In the genomic region with DNA sequence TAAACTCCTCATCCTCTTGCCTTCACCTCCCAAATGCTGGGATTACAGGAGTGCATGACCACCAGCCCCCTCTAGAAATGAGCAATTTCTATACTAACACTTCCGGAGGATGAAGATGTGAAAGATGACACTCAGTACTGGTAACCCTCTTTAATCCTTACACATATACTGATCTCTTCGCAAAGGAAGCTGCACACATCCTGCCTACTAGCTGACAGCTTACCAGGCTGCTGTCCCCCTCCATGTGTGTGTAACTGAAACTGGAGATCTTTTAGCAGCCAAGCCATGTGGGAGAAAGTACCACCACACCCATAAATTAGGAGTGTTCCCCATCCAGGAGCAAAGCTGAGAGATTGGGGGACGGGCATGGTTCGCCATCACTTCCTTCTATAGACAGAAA, we compare ENCODE assay signal across 20 mouse cellular contexts. TPM values are rescaled to one million over a fixed set of nuclear protein-coding genes. Genes with fewer than 3 reads are reported as not detected.
DNase-seq lines count a peak whose midpoint lies in the region; ATAC-seq and TF ChIP-seq lines count a peak whose summit lies in the region.
"Had no signal": no experiment of that assay in that cellular context is flagged by ENCODE, and none has a peak within 500 bp of the region (broad histone marks: within the 10 kb centered on the region; RNA-seq: fewer than 3 reads in every experiment).

No protein-coding gene starts in this region.

- H3K9ac ChIP-seq in forebrain, postnatal 0 days: no peak overlapping the region
- H3K9ac ChIP-seq in forebrain, embryonic 12.5 days: no peak overlapping the region
- H3K9ac ChIP-seq: embryonic facial prominence, embryonic 12.5 days; heart, embryonic 12.5 days; hindbrain, embryonic 14.5 days had no signal

- no peaks in the 10 kb centered on the region for H3K36me3 ChIP-seq in forebrain, postnatal 0 days (ENCODE audit: insufficient read depth)
- H3K36me3 ChIP-seq in forebrain, embryonic 12.5 days (replicated peaks): no peaks in the 10 kb centered on the region
- H3K36me3 ChIP-seq: embryonic facial prominence, embryonic 12.5 days; heart, embryonic 12.5 days; hindbrain, embryonic 10.5 days had no signal

- H3K4me3 ChIP-seq in forebrain, postnatal 0 days (ENCODE audit: low read depth, low read length): no peak overlapping the region
- H3K4me3 ChIP-seq in forebrain, embryonic 12.5 days (replicated peaks): no peak overlapping the region
- H3K4me3 ChIP-seq: embryonic facial prominence, embryonic 12.5 days; heart, embryonic 12.5 days; hindbrain, embryonic 10.5 days had no signal

- H3K4me1 ChIP-seq in forebrain, postnatal 0 days (ENCODE audit: insufficient read depth): 0 out of 2 replicates have a peak, but pooled peaks cover 3% of the 10 kb centered on the region
- no peaks in the 10 kb centered on the region for H3K4me1 ChIP-seq in forebrain, embryonic 12.5 days
- H3K4me1 ChIP-seq: embryonic facial prominence, embryonic 12.5 days; hindbrain, embryonic 10.5 days had no signal

- 69% methylated on average over 4 of the region's 4 CpGs for WGBS in forebrain, postnatal 0 days
- WGBS in forebrain, embryonic 12.5 days: 87% methylated on average over 4 of the region's 4 CpGs

- H3K27me3 ChIP-seq in forebrain, postnatal 0 days (ENCODE audit: insufficient read depth, low read length): no peaks in the 10 kb centered on the region
- H3K27me3 ChIP-seq in forebrain, embryonic 12.5 days: no peaks in the 10 kb centered on the region
- H3K27me3 ChIP-seq: embryonic facial prominence, embryonic 12.5 days; heart, embryonic 12.5 days had no signal

- peak; percentile 17 for DNase-seq in cerebellum, adult 9-10 months
- no peak for DNase-seq in cerebellum, adult 11-12 months
- no peak for DNase-seq in forebrain, postnatal 0 days
- no peak for DNase-seq in left cerebral cortex, postnatal 36 days (ENCODE audit: low spot score in 2 of 2)

- intact Hi-C loops in left cerebral cortex, postnatal 36 days (cut with DNase I): no loop called here

- H3K27ac ChIP-seq in forebrain, postnatal 0 days (ENCODE audit: low read depth, low read length): 0 out of 2 replicates have a peak overlapping the region, but pooled peaks have one; percentile 4
- H3K27ac ChIP-seq in forebrain, embryonic 12.5 days: no peak overlapping the region
- H3K27ac ChIP-seq: embryonic facial prominence, embryonic 12.5 days; hindbrain, embryonic 10.5 days; hindbrain, embryonic 14.5 days had no signal

- no peaks in the 10 kb centered on the region for H3K9me3 ChIP-seq in forebrain, postnatal 0 days (ENCODE audit: low read length)
- no peaks in the 10 kb centered on the region for H3K9me3 ChIP-seq in forebrain, embryonic 12.5 days
- H3K9me3 ChIP-seq: embryonic facial prominence, embryonic 12.5 days; heart, embryonic 12.5 days had no signal

- no peak for TF ChIP-seq CTCF in forebrain, postnatal 0 days (IDR thresholded peaks at IDR 0.05; ENCODE audit: low read depth)

- ATAC-seq in forebrain, postnatal 0 days: peak; percentile 67
- ATAC-seq in forebrain, embryonic 12.5 days (ENCODE audit: low FRiP score): no peak
- ATAC-seq in activated CD4-positive, CD25-positive, alpha-beta regulatory T cell, adult 4 months: peak; percentile 70
- ATAC-seq in monocyte, adult 5-6 weeks (replicated peaks; ENCODE audit: insufficient number of reproducible peaks, low FRiP score, low TSS enrichment, poor library complexity, severe bottlenecking): peak; percentile 53; the same call in 1 of the 2 replicates
- ATAC-seq: intestine, postnatal 0 days had no signal

- no peak overlapping the region for H3K4me2 ChIP-seq in forebrain, postnatal 0 days (ENCODE audit: low read depth)
- H3K4me2 ChIP-seq in forebrain, embryonic 12.5 days: no peak overlapping the region
- H3K4me2 ChIP-seq: embryonic facial prominence, embryonic 12.5 days; heart, embryonic 12.5 days; hindbrain, embryonic 14.5 days had no signal

RNA-seq across cellular contexts. Expression of gene Klrg1, which starts 13.5 kb away (rescaled TPM):
- total RNA-seq in forebrain, postnatal 0 days (2014; rRNA removed): 0.15 and 2.7 TPM in 2 replicates
- 0.91 and 1.1 TPM in 2 replicates for polyA plus RNA-seq in forebrain, postnatal 0 days (2015; fragmentation: Nextera tagmentation; extraction: Ambion mirVana)
- 0.18 and 0.32 TPM in 2 replicates for polyA plus RNA-seq in forebrain, embryonic 12.5 days (2016; fragmentation: Nextera tagmentation; extraction: Ambion mirVana)
- polyA plus RNA-seq in activated CD4-positive, CD25-positive, alpha-beta regulatory T cell, adult 4 months (2017; shearing (Covaris generic)): 10 to 100 TPM; 32.4 to 41.6 TPM
- 101 to 234 TPM (median 111 TPM) in 3 replicates for total RNA-seq in monocyte, adult 5-6 weeks (2017)
- under 1 TPM in 1 of 2 experiments, not detected in 1; 0.30 TPM for total RNA-seq in left cerebral cortex, postnatal 36 days (2021)
- total RNA-seq: adrenal gland, postnatal 4 days; ES-E14; gastrocnemius, postnatal 10 days; gastrocnemius, postnatal 4 days; heart, adult 8-10 months; heart, postnatal 25 days had no signal
- polyA plus RNA-seq: C2C12; heart, embryonic 12.5 days; heart, embryonic 16.5 days had no signal

RNA-seq across cellular contexts. Expression of gene M6pr, which starts 39.4 kb away (rescaled TPM):
- total RNA-seq in forebrain, postnatal 0 days (2014; rRNA removed): 51.9 and 52.9 TPM in 2 replicates
- 42.6 and 44.0 TPM in 2 replicates for polyA plus RNA-seq in forebrain, postnatal 0 days (2015; fragmentation: Nextera tagmentation; extraction: Ambion mirVana)
- 68.7 and 70.6 TPM in 2 replicates for polyA plus RNA-seq in forebrain, embryonic 12.5 days (2016; fragmentation: Nextera tagmentation; extraction: Ambion mirVana)
- polyA plus RNA-seq in activated CD4-positive, CD25-positive, alpha-beta regulatory T cell, adult 4 months (2017; shearing (Covaris generic)): 100 to 1,000 TPM; 227 to 271 TPM
- 361 to 422 TPM (median 372 TPM) in 3 replicates for total RNA-seq in monocyte, adult 5-6 weeks (2017)
- 10 to 100 TPM; 67.7 to 69.8 TPM for total RNA-seq in left cerebral cortex, postnatal 36 days (2021)

Comparison
In these comparisons a context has a peak if more than half of its experiments do, and no peak if none do; other contexts are left out.
1. RNA of gene Klrg1, which starts 13.5 kb away (total RNA-seq): 101 to 234 TPM in monocyte, adult 5-6 weeks; 0.15 to 2.7 TPM in forebrain, postnatal 0 days and 0.30 TPM in left cerebral cortex, postnatal 36 days; every median in the first group is over 10 times any median in the second.